22 mouse cellular contexts compared by ENCODE assay signal in genomic region chr11:82477412-82477811, GRCm38 (mm10).
"Had no signal": no experiment of that assay in that cellular context is flagged by ENCODE, and none has a peak within 500 bp of the region (broad histone marks: within the 10 kb centered on the region; RNA-seq: fewer than 3 reads in every experiment).

No protein-coding gene starts in this region.

- DNase-seq: kidney, adult 8-10 months; kidney, postnatal 14 days; lung, adult 18-20 months; lung, postnatal 10 days; lung, postnatal 36 days; right cerebral cortex, adult 18-20 months; right cerebral cortex, postnatal 14 days; right cerebral cortex, postnatal 4 days; thymus, adult 2 months; thymus, postnatal 14 days; thymus, postnatal 4 days had no signal

- H3K27me3 ChIP-seq: liver, embryonic 12.5 days; liver, embryonic 15.5 days; lung, embryonic 15.5 days; midbrain, embryonic 13.5 days; neural tube, embryonic 13.5 days had no signal

- H3K9ac ChIP-seq: kidney, embryonic 15.5 days; liver, embryonic 12.5 days; liver, embryonic 15.5 days; lung, embryonic 15.5 days; midbrain, embryonic 13.5 days; neural tube, embryonic 13.5 days had no signal

- H3K4me1 ChIP-seq: liver, embryonic 12.5 days; liver, embryonic 15.5 days; lung, embryonic 15.5 days; megakaryocyte, embryonic 14.5 days had no signal

- H3K9me3 ChIP-seq: kidney, embryonic 15.5 days; liver, embryonic 12.5 days; liver, embryonic 15.5 days; lung, embryonic 15.5 days; megakaryocyte, embryonic 14.5 days; midbrain, embryonic 10.5 days; midbrain, embryonic 13.5 days; neural tube, embryonic 13.5 days had no signal

- H3K27ac ChIP-seq: kidney, embryonic 15.5 days; liver, embryonic 12.5 days; liver, embryonic 15.5 days; lung, embryonic 15.5 days; midbrain, embryonic 10.5 days; midbrain, embryonic 13.5 days; neural tube, embryonic 13.5 days; stomach, postnatal 0 days had no signal

- H3K4me2 ChIP-seq: kidney, embryonic 15.5 days; liver, embryonic 12.5 days; liver, embryonic 15.5 days; lung, embryonic 15.5 days; midbrain, embryonic 13.5 days; neural tube, embryonic 13.5 days had no signal

- H3K4me3 ChIP-seq: kidney, embryonic 15.5 days; liver, embryonic 12.5 days; liver, embryonic 15.5 days; lung, embryonic 15.5 days; megakaryocyte, embryonic 14.5 days; midbrain, embryonic 10.5 days; midbrain, embryonic 13.5 days; myocyte; neural tube, embryonic 13.5 days had no signal

- ATAC-seq: liver, embryonic 12.5 days; midbrain, embryonic 13.5 days; midbrain, embryonic 16.5 days had no signal

- H3K36me3 ChIP-seq: kidney, embryonic 15.5 days; liver, embryonic 12.5 days; liver, embryonic 15.5 days; lung, embryonic 15.5 days; midbrain, embryonic 10.5 days; midbrain, embryonic 13.5 days; neural tube, embryonic 13.5 days had no signal
